Mouse (Mus musculus) gastrocnemius, postnatal 10 days (tissue): ENCODE results near the gene Camta1. TPM values are rescaled to one million over a fixed set of nuclear protein-coding genes. Genes with fewer than 3 reads are reported as not detected.
A peak's percentile ranks its signal among the peaks of the same experiment; 100 is the strongest.

Source experiments
- DNase-seq: peaks from one replicate; pipeline ENCODE4 v3.0.0; 2021; ENCODE audit warnings: mixed read lengths
- total RNA-seq, 2 experiments: library from RNA; stranded (reverse); gene quantifications; 2 replicates each; pipeline ENCODE4 v1.2.3; 2021

The Camta1 gene
- total RNA-seq, 2 experiments from 2014 or later, result 71.6 to 82.8 TPM

DNA sequence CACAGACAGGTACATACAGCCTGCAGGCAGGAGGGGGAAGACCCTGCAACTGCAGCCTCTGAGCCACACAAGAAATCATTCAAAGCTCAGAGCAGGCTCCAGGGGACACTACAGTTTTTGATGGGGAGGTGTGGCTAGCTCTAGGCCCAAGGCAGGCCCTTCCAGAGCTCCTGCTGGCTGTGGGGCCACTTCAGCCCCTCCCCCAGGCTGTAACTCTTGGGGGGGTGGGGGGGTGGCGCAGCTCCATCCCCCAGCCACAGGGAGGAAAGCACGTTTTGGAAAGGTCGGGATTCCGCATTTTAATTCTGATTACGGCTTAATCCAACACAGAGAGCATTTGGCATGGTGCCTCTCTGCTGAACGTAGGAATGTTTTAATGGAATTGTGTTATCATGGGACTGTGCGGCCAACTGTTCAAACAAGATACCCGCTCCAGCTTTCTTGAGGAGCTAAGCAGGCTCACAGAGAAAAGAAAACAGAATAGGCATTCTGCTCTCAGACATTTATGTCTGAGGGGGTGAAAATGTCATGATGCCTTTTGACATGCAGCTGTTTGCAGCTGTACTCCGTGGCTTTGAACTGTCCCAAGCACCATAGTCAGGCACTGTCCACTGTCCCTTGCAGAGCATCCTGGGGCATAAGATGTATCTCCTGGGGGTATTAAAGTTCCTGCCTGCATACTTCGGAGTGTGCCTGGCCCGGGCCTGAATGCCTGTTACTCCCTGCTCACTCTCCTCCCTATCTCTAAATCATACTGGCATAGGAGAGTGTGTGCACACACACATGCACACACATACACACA, 344.5 kb downstream of the Camta1 start:
- DNase-seq, result no peak

DNA sequence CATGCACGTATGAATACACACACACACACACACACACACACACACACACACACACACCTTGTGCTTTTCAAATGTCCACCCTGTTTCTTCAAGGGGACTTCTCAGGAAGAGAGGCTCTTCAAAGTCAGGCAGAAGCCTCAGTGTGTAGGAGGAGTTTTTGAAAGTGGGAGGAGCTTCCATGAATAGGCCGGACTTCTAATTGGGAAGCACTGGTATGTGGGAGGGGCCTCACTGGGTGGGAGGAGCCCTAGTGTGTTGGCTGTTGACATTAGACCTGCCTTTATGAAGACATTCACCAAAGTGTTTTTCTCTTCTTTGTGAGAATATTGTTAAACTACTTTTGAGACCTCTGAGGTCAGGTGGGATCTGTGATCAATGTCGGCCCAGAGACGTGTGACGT, 346.4 kb downstream of the Camta1 start:
- DNase-seq, result no peak

DNA sequence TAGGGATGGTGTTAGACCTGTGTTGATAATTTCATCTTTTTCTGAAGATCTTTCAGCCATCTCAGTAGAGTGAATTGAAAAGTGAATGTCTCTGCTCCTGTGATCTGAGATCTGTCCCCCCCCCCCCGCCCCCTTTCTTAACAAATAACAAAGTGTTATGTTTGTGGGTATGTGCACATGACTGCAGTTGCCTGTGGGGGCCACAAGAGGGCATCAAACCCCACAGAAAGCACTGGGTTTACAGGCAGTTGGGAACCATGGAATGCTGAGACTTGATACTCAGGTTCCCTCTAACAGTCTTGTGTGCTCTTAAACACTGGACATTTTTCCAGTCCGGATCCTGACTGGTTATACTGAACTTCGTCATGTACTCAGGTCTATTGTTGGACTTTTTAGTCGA, 350.6 kb downstream of the Camta1 start:
- no peak for DNase-seq

DNA sequence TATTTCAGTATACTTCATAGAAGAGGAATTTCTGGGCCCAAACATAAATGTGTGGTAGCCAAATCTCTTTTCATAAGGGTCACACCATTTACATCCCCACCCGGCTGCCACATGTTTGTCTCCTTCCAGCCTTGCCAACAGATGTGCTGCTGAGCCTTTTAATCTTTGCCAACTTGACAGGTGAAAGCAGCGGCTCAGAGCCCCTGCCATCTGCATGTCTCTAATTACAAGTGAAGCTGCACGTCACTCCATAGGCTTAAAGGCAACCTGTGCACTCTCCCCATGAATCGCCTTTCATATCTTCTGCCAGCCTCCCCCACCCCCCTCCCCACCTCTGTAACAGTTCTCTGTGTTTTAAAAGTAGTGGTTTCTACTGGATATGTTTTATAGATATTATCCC, 351.3 kb downstream of the Camta1 start:
- no peak for DNase-seq

DNA sequence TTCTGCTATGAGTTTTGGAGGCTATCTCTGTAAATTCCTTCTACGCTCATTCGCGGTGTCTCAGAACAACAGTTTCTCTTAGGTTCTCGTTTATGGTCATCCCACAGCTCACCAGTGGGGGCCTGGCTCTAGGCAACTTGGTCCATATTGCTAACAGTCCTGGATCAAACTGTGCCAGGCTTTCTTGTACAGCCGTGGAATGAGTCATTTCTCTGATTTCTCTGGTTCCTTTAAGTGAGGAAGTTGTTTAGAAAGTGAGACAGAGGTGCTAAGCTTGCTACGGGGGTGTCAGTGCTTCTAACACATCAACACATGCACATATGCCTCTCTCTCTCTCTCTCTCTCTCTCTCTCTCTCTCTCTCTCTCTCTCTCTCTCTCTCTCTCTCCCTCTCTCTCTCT, 355.0 kb downstream of the Camta1 start:
- no peak for DNase-seq

DNA sequence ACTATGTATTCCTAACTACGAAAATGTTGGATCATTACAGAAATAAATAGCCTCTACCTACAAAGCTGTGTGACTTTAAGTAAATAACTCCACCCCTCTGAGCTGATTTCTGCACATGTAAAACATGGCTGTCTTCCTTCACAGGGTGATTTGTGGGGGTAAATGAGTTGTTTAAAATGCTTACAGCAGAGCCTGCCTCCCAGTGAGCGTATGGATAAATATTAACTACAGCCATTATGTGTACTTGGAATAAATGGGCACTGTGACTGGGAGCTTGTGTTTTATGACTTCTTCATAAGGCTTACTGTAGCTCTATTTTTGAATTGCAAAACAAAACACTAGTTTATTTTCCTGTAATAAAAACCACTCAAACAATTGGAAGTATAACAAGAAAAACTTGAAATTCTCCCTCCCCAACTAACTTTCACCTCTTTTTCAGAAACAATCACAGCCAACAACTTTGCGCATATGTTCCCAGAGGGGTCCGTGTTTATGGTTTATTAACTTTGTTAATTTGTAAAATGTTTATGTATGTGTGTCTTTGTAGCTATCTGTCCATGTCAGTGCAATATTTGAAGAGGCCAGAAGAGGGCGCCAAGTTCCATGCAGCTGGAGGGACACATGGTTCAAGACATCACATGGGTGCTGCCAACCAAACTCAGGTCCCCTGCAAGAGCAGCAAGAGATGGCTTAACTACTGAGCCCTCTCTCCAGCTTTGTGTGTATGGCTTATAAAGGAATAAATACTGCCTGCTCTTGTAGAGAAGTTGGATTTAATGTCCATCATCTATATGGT, 363.0 kb downstream of the Camta1 start:
- DNase-seq, result no peak

DNA sequence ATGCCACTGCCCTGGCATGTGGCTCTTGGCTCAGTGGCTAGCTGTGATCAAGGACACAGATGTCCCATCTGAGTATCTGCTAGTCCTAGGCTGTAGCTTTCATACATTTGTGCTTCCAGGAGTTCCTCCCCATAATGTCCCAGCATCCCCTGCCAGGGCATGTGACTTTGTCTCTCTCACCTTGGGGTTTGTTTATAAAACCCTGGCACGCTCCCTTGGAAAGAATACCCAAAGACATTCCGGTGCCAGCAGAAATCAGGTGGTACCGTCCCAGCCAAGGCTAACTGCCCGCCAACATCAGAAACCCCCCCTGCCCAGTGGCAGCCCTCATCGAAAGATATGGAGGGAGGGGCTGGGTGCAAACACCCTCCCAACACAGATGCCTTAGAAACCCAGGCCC, 365.1 kb downstream of the Camta1 start:
- no peak for DNase-seq

DNA sequence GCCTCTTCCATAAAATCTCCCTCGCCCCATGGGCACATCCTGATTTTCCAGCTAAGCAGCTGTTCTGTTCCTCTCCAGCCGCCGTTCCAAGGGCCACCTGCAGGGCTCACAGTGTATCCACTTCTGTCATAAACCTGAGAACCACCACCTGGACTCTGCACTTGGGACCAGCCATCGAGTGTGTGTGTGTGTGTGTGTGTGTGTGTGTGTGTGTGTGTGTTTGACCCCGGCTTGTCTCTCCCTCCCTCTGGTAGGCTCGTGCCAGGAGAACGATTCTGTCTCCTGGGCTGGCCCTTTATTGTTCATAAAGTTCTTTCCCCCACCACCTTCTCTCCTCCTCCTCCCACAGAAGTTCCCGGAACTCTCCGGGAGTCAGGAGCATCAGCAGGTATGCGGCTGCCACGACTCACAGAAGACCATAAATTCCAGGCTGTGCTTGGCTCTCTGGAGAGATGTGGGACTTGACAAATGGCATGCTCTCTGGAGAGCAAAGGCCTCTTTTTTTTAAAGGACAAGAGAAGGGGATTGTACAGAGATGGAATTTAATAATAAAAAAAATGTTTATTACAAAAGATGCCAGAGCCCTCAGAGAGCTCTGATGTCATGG, 366.3 kb downstream of the Camta1 start:
- DNase-seq, result no peak

DNA sequence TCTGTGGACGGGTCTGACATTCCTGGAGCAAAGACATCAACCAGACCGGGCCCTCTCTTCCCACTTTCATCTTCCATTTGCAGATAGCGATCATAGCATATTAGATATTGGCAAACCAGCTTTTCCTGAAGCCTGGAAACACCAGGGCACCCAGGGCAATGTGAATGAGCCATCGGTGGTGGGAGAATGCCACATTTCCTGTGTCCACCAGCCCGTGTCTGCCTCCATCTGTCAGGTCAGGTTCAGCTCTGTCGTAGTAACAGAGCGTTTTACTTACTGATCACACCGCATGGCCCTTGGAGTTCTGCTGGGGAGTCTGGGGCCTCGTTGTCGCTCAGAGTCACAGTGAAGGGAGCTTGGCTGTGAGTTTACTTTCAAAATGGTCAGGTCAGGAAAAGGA, 368.9 kb downstream of the Camta1 start:
- DNase-seq, result no peak

DNA sequence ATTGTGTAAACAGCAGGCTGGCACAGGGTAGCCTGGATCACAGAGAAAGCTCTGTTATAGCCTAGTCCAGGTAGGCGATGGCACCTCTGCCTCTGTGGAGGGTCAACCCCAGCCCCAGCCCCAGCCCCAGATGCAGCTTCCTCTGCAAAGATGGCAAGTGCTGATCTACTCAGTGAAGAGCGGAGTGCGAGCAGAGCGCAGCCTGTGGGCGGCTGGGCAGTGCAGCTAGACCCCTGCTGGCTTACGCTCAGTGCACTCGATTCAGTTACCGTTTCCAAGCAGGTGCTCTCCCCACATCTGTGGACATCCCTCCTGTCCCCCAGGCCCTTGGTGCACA, 377.7 kb downstream of the Camta1 start:
- no peak for DNase-seq

DNA sequence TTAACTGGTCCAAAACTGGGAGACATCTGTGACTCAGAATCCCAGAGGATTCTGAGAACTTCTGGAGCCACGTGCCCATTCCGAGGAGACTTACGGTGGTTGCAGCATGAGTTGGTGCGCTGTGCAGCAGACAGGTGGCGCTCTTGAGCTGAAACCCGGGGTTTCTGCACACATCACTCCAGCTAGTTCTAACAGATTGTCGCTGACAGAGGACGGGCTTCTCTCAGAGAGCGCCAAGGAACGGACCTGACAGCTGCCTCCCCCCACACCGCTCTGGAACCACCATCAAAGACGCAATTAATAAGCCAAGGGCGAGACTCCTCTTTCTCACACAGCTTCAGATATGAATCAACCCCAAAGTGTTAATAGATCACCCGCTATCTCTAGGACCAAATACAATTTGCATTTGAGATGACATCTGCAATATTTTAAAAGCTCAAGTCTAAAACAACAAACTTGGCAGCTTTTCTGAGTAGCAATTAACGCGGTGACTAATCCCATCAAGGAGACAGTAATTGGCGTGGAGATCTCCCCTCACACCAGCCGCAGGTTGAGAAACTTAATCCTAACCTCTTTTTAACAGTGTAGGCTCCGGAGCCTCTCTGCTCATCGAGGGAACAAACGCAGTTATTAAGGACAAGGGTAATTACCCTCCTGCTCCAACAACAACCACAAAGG, 378.2 kb downstream of the Camta1 start:
- peak; percentile 77 for DNase-seq

DNA sequence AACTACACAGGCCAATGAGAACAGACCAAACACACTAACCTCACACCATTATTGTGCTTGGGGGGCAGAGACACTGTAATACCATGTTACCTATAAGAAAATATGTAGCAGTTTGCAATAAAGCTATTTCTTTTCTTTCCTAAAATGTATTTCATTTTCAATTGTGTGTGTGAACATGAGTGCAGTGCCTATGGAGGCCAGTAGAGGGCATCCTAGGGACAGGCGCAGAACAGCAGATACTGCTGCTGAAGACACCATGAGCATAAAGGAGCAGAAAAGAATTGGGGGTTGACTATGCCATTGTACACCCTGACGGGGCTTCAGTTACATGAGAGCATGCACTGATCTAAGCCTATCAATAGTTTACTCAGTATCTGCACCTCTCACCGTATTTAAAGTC, 380.7 kb downstream of the Camta1 start:
- DNase-seq, result no peak

DNA sequence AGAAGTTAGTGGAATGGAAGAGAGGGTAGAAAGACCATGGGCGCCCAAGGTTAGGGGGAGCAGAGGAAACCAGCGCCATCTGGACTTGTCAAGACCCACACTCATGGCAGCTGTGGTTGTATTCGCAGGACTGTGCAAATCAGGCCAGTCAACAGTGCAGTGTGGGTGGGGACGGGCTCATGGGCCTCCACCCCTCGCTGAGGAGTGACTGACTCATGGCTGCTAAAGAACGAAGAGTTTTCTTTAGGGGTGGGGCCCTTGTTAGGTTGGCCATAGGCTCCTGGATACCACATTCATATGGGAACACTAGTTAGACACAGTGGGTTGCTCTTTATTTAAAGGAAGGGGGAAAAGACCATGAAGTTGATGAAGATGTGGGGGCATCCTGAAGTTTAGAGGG, 383.7 kb downstream of the Camta1 start:
- DNase-seq, result no peak

DNA sequence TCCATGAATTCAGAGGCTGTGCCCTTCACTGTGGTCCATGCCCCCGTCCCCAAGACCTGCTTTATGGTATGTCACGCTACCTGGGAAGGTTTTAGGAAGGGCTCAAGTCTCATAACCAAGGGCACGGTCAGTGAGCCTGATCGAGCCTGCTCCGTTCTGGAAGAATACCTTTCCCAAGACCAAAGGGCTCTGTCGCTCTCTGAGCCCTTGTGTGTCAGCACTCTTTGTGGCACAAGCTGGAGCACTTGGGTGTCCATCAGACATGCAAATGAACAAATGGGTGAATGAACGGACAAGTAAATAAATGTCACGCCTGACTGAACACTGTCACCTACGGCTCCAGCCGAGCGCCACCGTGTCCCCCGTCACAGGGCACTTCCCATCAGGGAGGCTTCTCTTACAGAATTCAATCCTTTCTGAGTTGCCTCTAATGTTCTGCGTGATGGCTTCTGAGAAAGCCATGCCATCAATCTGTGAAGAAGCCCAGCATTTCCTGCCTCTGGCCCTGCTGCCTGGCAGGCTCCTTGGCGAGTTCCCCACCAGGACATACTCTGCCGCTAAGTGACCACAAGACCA, 386.7 kb downstream of the Camta1 start:
- DNase-seq, result no peak

DNA sequence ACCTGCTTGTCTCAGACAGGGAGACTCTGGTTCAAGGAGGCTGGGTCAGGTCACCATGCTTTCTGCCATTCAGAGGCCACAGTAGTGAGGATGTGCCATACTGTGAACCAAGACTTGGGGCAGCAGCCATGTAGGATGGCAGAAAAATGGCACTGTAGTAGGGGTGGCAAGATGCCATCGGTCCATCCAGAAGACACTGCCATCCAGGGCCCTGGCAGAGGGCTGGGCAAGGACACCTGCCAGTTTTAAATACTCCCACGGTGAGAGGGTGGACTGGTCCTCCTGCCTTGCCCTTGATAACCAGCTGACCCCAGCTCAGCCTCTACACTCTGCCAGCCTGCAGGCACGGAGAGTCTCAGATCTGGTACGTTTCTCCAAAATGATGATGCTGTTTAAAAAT, 389.8 kb downstream of the Camta1 start:
- no peak for DNase-seq

DNA sequence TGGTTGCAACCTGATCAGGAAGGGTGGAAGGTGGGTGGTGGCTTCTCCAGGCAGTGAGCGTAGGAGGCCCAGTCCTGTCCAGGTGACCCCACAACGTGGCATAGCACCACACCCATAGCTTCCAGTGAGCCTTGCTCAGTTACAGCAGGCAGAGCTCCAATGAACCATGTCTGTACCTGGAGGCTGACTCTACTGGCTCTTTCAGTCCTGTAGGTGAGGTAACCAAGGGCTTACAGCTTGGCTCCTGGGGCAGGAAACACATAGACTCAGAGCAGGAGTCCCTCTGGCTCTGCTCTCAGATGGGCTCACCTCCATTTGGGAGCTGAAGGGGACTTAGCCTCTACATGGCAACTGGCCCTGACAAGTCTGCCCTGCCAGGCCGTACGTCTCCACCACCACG, 393.3 kb downstream of the Camta1 start:
- no peak for DNase-seq

DNA sequence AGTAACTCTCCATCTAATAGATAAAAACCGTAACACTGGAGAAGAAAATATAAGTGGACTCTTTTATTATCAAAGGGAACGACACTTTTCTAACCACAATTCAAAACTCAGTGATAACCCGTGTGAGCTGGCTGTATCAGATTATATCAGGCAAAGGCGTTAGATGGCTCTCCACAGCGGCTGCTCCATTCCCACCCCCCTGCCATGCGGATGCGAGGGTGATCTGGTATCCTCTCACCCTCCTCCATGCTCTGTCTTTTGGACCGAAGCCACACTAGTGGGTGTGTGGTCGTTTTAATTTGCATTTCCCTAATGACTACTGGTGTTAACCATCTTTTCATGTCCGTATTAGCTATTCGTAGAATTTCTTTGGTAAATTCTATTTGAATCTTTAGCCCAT, 403.0 kb downstream of the Camta1 start:
- DNase-seq, result no peak

DNA sequence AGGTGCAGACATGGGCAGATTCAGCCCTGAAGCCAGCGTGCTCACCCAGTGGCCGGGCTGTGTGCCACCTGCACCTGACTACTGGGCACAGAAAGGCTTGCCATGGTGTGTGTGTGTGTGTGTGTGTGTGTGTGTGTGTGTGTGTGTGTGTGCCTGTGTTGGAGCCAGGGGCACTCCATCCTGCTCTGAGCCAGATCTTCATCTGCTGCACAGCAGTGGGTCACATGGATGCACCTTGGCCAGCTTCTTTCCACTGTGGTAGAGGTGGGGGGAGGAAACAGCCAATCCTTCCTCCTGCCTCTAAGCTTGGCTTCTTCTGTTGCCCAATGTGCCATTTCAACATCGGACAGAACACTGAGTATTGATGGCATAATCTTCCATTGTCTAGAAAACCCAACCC, 407.1 kb downstream of the Camta1 start:
- no peak for DNase-seq

DNA sequence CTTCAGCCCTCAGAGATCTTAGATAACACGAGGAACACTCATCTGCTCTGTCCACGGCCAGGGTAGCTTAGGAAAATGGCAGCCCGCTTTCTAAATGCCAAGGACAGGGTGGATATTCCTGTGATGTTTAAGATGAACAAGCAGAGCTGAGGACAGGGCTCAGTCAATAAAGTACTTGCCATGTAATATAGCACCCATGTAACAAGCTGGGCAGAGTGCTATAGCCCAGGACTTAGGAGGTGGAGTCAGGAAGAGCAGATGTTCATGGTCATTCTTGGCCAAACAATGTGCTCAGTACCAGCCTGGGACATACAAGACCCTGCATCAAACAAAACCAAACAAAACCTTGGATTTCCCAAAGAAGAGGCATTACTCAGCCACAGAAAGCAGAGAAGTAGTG, 407.6 kb downstream of the Camta1 start:
- no peak for DNase-seq

DNA sequence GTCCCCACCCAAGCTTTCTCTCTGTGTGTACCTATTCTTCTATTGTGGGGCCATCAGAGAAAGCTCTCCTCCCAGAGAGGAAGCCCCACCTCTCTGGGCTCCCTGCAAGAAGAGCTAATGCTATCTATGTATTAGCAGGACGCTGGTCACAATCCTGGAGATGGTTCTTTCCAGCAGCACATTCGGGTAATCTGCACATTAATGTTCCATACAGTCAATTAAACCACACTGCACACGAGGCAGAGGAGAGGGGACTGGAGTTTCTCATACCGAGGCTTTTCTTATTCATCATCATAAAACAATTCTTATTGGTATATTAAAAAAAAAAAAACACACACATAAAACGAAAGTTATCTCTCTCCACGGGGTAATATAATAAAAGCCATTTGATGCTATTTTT, 409.8 kb downstream of the Camta1 start:
- no peak for DNase-seq

DNA sequence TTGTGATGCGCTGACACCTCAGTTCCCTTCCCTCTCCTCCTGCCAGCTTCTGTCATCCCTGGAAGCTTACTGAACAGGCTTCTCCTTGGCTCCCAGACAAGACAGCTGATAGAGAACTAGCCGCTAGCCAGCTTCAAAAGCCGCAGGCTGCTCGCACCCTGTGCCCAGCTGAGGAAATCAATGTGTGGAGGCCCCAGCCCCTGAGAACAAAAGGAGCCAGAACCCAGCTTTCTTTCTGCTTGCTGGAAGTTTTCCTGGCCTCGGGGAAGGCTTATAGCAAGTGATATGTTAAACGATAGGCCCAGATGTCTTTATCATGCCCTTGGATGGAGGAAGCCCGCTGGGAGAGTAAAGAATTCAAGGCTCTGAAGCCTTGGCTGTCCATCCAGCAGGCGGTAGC, 411.7 kb downstream of the Camta1 start:
- DNase-seq, result no peak

DNA sequence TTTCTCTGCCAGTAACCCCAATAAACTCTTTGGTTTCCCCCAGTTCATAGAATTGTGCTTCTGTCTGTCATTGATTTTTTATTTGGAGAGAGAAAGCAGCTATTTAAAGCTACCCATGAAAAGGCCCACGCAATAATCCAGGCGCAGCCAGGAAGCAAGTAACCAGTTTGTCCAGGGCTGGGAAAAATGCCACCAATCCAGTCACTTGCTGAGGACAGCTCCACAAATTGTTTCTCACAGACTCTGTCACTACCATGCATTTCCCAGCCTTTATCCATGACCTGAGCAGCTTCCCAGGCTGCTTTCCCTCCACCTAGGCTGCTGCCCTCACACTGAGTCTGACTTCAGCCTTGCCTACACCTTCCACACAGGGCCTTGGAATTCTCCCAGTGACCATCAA, 413.3 kb downstream of the Camta1 start:
- DNase-seq, result no peak

DNA sequence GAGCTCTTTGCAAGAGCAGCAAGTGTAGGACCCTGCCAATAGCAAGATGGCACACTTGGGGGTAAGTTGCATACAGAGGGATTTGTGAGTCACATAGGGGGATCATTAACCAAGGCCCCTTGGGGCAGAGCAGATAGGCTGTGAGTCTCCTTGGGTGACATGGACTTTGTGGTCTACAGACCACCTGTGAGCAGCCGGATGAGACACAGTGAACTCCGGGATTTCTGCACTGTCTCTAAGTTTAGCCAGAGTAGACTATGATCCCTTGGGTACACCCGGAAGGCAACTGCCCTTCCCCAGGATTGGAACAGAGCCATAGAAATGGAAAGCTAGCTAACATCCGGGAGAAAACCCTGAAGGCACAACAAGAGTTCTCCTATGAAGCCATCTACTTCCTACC, 417.0 kb downstream of the Camta1 start:
- no peak for DNase-seq
